Mouse (Mus musculus): ENCODE measurements around the gene Aox4. TPM values are rescaled to one million over a fixed set of nuclear protein-coding genes. Genes with fewer than 3 reads are reported as not detected.

Aox4 gene
- polyA plus RNA-seq, 1 experiment from 2014 or later = 0.04 TPM

DNA sequence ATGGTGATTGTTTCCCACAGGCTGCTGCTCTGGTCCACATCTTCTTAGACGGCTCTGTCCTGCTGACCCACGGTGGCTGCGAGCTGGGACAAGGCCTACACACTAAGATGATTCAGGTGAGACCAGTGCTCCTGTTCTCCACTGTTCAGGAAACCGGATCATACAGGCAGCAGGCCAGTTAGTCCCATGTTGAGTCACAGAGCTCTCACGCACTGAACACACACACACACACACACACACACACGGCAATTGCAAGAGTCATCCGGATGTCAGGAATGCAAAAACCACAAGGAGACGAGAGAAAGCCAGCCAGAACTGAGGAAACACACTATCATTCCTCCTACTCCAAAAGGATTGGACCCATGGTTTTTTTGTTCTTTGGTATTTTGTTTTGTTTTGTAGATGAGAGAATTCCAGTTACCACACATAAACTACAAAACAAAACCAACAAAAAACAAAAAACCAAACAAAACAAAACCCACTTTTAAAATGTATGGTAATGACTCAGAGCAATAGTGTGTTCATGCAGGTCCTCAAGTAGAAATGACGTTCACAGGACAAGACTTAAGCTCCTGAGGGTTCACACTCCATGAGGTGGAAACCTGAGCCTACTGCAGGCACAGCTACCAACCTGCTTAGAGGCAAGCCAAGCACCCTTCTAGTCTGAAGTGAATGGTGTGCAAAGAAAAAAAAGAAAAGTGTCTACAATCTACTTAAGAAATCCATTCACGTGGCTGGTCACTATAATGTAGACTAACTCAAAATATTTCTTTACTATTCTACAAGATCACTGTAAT lies 47.2 kb downstream of the Aox4 start:
- DNase-seq (ENCODE audit: low spot score) (peak; percentile 60), ATAC-seq (peak; percentile 75)
- no peaks in the 10 kb centered on the region for H3K27me3 ChIP-seq (replicated peaks; ENCODE audit: insufficient read depth, low read length)
- no peaks in the 10 kb centered on the region for H3K36me3 ChIP-seq (ENCODE audit: insufficient read depth, low read length)
- H3K4me1 ChIP-seq (ENCODE audit: insufficient read depth, low read depth, low read length) = no peaks in the 10 kb centered on the region
- H3K9me3 ChIP-seq (ENCODE audit: low read length) = no peaks in the 10 kb centered on the region
- TF ChIP-seq CTCF (IDR thresholded peaks at IDR 0.05) = no peak
- WGBS = 59% methylated on average over 10 of the region's 10 CpGs
- H3K4me2 ChIP-seq (replicated peaks; ENCODE audit: low read depth, low read length) = no peak overlapping the region
- H3K27ac ChIP-seq (ENCODE audit: low read length) = no peak overlapping the region
- no peak overlapping the region for H3K9ac ChIP-seq (replicated peaks; ENCODE audit: low read depth)
- no peak overlapping the region for H3K4me3 ChIP-seq (ENCODE audit: low read depth, low read length)

DNA sequence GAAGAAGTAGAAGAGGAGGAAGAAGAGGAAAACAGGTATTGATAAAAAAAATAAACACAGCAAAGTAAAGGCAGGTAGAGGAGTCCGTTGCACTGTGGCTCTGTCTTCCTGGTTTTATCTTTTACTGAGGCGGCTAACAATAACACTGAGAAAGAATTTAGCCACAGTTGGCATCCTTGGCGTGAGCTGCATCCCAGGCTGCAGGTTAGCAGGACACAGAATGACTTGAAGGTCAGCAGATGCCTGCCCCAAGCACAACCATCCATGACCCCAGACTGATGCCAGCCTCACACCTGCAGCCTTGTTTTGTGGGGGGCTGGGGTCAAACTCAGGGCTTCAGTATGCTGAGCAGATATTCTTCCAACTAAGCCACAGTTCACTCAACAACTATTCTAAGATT lies 50.1 kb downstream of the Aox4 start:
- DNase-seq (ENCODE audit: low spot score) (no peak), ATAC-seq (no peak)
- no peak overlapping the region for H3K27ac ChIP-seq (ENCODE audit: low read length)
- H3K4me2 ChIP-seq (replicated peaks; ENCODE audit: low read depth, low read length) = no peak overlapping the region
- no peak overlapping the region for H3K9ac ChIP-seq (replicated peaks; ENCODE audit: low read depth)
- no peak overlapping the region for H3K4me3 ChIP-seq (ENCODE audit: low read depth, low read length)
- 37% methylated on average over 3 of the region's 3 CpGs for WGBS
- no peaks in the 10 kb centered on the region for H3K27me3 ChIP-seq (replicated peaks; ENCODE audit: insufficient read depth, low read length)
- no peak for TF ChIP-seq CTCF (IDR thresholded peaks at IDR 0.05)
- TF ChIP-seq EP300 (IDR thresholded peaks at IDR 0.05) = no peak
- no peaks in the 10 kb centered on the region for H3K36me3 ChIP-seq (ENCODE audit: insufficient read depth, low read length)
- no peaks in the 10 kb centered on the region for H3K4me1 ChIP-seq (ENCODE audit: insufficient read depth, low read depth, low read length)
- no peaks in the 10 kb centered on the region for H3K9me3 ChIP-seq (ENCODE audit: low read length)

DNA sequence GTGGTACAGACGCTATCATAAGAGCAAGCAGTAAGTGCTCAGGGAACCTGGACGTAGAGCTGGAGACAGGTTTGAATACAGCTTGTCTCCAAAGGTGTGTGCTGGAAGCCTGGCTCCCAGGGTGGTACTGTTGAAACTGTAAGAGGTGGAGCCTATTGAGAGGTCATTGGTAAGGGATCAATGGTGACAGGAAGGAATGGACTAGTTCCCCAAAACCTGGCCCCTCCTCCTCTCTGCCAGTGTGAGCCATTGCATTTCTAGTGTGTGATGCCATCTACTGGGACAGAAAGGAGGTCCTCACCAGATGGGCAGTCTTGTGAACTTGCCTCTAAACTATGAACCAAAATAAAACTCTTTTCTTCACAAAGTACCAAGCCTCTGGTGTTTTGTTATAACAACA lies 58.0 kb downstream of the Aox4 start:
- no peak for ATAC-seq
- no peak for TF ChIP-seq EP300 (IDR thresholded peaks at IDR 0.05)
- TF ChIP-seq CTCF (IDR thresholded peaks at IDR 0.05) = no peak

DNA sequence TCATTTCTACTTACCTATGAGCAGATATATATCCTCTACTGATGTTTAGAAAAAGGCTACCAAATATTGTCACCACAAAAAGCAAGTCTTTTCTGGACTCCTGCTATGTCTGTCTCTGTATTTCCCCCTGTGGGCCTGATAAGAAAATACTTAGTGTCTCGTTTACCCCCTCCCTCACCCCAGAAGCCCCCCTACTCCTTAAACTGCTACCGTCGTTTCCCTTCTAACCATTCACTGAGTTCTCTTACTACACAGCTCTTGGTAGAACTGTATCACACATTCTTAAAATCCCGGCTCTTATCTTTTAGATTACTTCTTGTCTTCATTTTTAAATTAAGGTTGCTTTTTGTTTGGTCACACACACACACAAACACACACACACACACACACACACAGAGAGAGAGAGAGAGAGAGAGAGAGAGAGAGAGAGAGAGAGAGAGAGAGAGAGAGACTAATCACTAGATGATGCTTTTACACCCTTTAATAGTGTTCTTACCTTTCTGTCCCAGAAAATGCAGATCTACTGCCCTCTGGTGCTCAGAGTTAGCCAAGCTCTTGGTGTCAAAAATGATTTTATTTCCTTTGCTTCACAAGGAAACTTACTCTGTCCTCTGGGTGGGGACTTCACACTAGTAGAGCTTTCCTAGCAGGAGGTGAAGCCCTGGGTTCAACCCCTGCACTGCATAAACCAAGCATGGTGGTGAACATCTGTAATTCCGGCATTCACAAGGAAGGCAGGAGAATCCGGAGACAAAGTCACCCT lies 60.8 kb downstream of the Aox4 start:
- H3K36me3 ChIP-seq (ENCODE audit: insufficient read depth, low read length) = no peaks in the 10 kb centered on the region
- peak; percentile 81 for TF ChIP-seq CTCF (IDR thresholded peaks at IDR 0.05)
- no peak for TF ChIP-seq EP300 (IDR thresholded peaks at IDR 0.05)
- no peaks in the 10 kb centered on the region for H3K9me3 ChIP-seq (ENCODE audit: low read length)
- WGBS = 45% methylated on average over 6 of the region's 6 CpGs
- no peak overlapping the region for H3K27ac ChIP-seq (ENCODE audit: low read length)
- H3K4me1 ChIP-seq (ENCODE audit: insufficient read depth, low read depth, low read length) = no peaks in the 10 kb centered on the region
- no peak for ATAC-seq
- H3K27me3 ChIP-seq (replicated peaks; ENCODE audit: insufficient read depth, low read length) = no peaks in the 10 kb centered on the region
- DNase-seq (ENCODE audit: low spot score) = peak; percentile 78
- H3K4me3 ChIP-seq (ENCODE audit: low read depth, low read length) = no peak overlapping the region
- H3K4me2 ChIP-seq (replicated peaks; ENCODE audit: low read depth, low read length) = no peak overlapping the region
- H3K9ac ChIP-seq (replicated peaks; ENCODE audit: low read depth) = no peak overlapping the region

More for the DNA sequence above, 58.0 kb downstream of the Aox4 start:
- DNase-seq (ENCODE audit: low spot score) = no peak
- Histone ChIP-seq H3K9ac (replicated peaks; ENCODE audit: low read depth) (no peak overlapping the region), H3K4me2 (replicated peaks; ENCODE audit: low read depth, low read length) (no peak overlapping the region), H3K36me3 (ENCODE audit: insufficient read depth, low read length) (no peaks in the 10 kb centered on the region), H3K27ac (ENCODE audit: low read length) (no peak overlapping the region), H3K27me3 (replicated peaks; ENCODE audit: insufficient read depth, low read length) (no peaks in the 10 kb centered on the region), H3K9me3 (ENCODE audit: low read length) (no peaks in the 10 kb centered on the region), H3K4me1 (ENCODE audit: insufficient read depth, low read depth, low read length) (no peaks in the 10 kb centered on the region), H3K4me3 (ENCODE audit: low read depth, low read length) (no peak overlapping the region)
- 67% methylated on average over 2 of the region's 2 CpGs for whole genome bisulfite sequencing

DNA sequence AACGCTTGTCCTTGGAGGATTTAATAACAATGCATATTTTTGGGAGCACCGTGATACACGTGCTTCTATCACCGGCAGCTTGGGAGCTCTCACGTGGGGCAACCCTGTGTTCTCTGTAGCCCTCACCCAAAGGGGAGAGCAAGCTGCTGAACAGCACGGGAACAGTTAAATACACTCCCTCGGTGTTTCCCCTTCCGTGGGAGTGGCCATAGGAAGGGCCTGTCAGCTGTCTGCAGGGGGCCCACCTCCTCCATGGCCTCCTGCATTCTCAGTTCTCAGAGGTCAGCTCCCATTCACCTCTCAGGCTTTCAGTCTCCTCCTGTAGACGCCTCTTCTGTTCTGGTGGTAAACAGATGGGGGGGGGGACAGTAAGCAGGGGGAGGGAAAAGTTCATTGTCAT lies 65.7 kb downstream of the Aox4 start:
- H3K4me3 ChIP-seq (ENCODE audit: low read depth, low read length) = no peak overlapping the region
- no peak overlapping the region for H3K9ac ChIP-seq (replicated peaks; ENCODE audit: low read depth)
- H3K4me2 ChIP-seq (replicated peaks; ENCODE audit: low read depth, low read length) = no peak overlapping the region
- H3K9me3 ChIP-seq (ENCODE audit: low read length) = no peaks in the 10 kb centered on the region
- TF ChIP-seq CTCF (IDR thresholded peaks at IDR 0.05) (no peak), EP300 (IDR thresholded peaks at IDR 0.05) (no peak)
- DNase-seq (ENCODE audit: low spot score) (no peak), ATAC-seq (no peak)
- no peak overlapping the region for H3K27ac ChIP-seq (ENCODE audit: low read length)
- 21% methylated on average over 9 of the region's 9 CpGs for WGBS
- H3K27me3 ChIP-seq (replicated peaks; ENCODE audit: insufficient read depth, low read length) = no peaks in the 10 kb centered on the region
- no peaks in the 10 kb centered on the region for H3K36me3 ChIP-seq (ENCODE audit: insufficient read depth, low read length)
- no peaks in the 10 kb centered on the region for H3K4me1 ChIP-seq (ENCODE audit: insufficient read depth, low read depth, low read length)

DNA sequence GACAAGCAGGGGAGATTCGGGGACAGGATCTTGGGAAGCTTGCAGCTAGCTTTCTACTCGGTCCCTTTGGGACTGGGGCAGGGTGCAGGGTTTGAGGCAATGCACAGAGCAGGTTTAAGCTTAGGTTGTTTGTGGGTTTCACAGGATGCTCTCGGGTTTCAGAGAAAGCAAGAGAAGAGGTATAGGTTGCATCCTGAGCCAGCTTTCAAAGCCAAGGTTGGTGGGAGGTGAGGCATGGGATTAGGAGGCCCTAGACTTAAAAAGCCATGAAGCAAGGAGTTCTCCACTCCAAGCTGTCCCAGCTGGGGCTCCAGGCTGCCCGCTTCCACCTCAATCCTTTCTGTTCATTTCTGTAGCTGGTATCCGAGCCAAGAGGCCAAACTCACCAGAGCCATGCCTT lies 67.8 kb downstream of the Aox4 start, which contains the start of gene Aox2:
TSS of gene Aox2 (plus strand) at position 301 of the 400 bp plus-strand sequence.
- H3K9ac ChIP-seq (replicated peaks; ENCODE audit: low read depth) = no peak within 1 kb of the TSS
- H3K4me1 ChIP-seq (ENCODE audit: insufficient read depth, low read depth, low read length) = no peaks in the 10 kb centered on the region
- H3K4me3 ChIP-seq (ENCODE audit: low read depth, low read length) = no peak within 1 kb of the TSS
- no peaks in the 10 kb centered on the region for H3K36me3 ChIP-seq (ENCODE audit: insufficient read depth, low read length)
- no peak for DNase-seq (ENCODE audit: low spot score)
- 69% methylated on average over 5 of the region's 5 CpGs for WGBS
- no peaks in the 10 kb centered on the region for H3K9me3 ChIP-seq (ENCODE audit: low read length)
- no peak within 1 kb of the TSS for H3K4me2 ChIP-seq (replicated peaks; ENCODE audit: low read depth, low read length)
- no peak for ATAC-seq
- H3K27ac ChIP-seq (ENCODE audit: low read length) = no peak within 1 kb of the TSS
- no peak for TF ChIP-seq EP300 (IDR thresholded peaks at IDR 0.05)
- TF ChIP-seq CTCF (IDR thresholded peaks at IDR 0.05) = no peak
- H3K27me3 ChIP-seq (replicated peaks; ENCODE audit: insufficient read depth, low read length) = no peaks in the 10 kb centered on the region

Data from lung, postnatal 0 days (tissue).